Mouse (Mus musculus): ENCODE data around the gene Fam90a1a. TPM values are rescaled to one million over a fixed set of nuclear protein-coding genes. Genes with fewer than 3 reads are reported as not detected.
"Not testable (repeated sequence)": the region's sequence is repeated elsewhere in the genome, so short reads cannot be mapped to it uniquely, and the experiment has no call there.

Fam90a1a gene
- polyA plus RNA-seq (2015; fragmentation: Nextera tagmentation; extraction: Ambion mirVana) = not detected in 2 replicates

GRCm38 (mm10) chr8:21958414-21958813 is at the start of gene Fam90a1a:
Gene Fam90a1a (plus strand): TSS chr8:21958714.
- no peak within 1 kb of the TSS for H3K4me3 ChIP-seq
- H3K27me3 ChIP-seq = no peaks in the 10 kb centered on the region
- 85% methylated on average over 2 of the region's 2 CpGs for WGBS
- no peak within 1 kb of the TSS for H3K27ac ChIP-seq
- no peak for ATAC-seq (ENCODE audit: low FRiP score, low read depth)
- H3K4me2 ChIP-seq (replicated peaks) = no peak within 1 kb of the TSS
- no peaks in the 10 kb centered on the region for H3K36me3 ChIP-seq
- H3K4me1 ChIP-seq = no peaks in the 10 kb centered on the region
- H3K9me3 ChIP-seq = no peaks in the 10 kb centered on the region
- no peak within 1 kb of the TSS for H3K9ac ChIP-seq

DNA sequence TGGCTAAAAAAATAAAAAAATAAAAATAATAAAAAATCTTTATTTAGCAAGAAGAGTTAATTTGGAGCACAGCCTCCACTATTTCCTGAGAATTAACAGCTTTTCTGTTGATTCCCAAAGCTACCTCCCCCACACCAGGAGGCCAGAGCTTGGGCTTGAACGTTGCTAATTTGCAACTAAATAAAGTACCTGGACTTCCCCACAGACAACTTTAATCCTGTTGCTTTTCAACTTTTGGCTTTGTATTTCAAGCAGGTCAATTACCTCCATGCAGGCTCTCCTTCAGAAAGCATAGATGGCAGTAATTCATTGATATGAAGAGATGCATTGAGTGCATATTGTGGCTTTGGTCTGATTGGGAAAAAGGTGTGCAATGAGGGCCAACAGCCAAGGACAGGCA is 46.6 kb upstream of the Fam90a1a start:
- H3K27ac ChIP-seq = no peak overlapping the region
- no peak overlapping the region for H3K9ac ChIP-seq
- no peaks in the 10 kb centered on the region for H3K9me3 ChIP-seq
- no peaks in the 10 kb centered on the region for H3K36me3 ChIP-seq
- H3K4me1 ChIP-seq = peaks cover 2% of the 10 kb centered on the region; the same call in 1 of the 2 replicates
- no peak for ATAC-seq (ENCODE audit: low FRiP score, low read depth)
- no peak overlapping the region for H3K4me3 ChIP-seq
- H3K4me2 ChIP-seq (replicated peaks) = no peak overlapping the region
- no peaks in the 10 kb centered on the region for H3K27me3 ChIP-seq
- 7% methylated on average over 1 of the region's 1 CpGs for WGBS

DNA sequence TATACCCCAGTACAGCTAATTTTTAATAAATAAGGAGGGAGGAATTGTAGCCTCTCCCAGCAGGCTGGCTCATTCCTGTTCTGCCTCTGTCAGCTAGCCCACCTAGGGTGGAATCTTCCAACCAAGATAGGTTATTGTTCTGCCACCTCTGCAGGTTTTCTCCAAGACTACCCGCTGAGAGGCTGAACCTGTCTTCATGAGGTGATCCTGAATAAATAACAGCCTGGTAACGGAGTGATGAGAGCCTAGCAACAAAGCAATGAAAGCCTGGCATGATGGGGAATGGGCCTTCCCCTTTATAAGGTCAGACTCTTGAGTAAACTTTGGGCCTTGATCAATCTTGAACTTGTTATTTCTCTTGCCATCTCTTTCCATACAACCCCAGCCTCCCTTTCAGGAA is 46.0 kb upstream of the Fam90a1a start:
- ATAC-seq (ENCODE audit: low FRiP score, low read depth) = no peak
- WGBS = 33% methylated on average over 2 of the region's 2 CpGs
- Histone ChIP-seq H3K27ac (no peak overlapping the region), H3K36me3 (no peaks in the 10 kb centered on the region), H3K9ac (no peak overlapping the region), H3K4me2 (replicated peaks) (no peak overlapping the region), H3K27me3 (no peaks in the 10 kb centered on the region), H3K4me1 (no peaks in the 10 kb centered on the region), H3K9me3 (no peaks in the 10 kb centered on the region), H3K4me3 (no peak overlapping the region)

GRCm38 (mm10) chr8:21915625-21916024 is 42.9 kb upstream of the Fam90a1a start:
- 81% methylated on average over 3 of the region's 3 CpGs for WGBS
- Histone ChIP-seq H3K36me3 (no peaks in the 10 kb centered on the region), H3K4me1 (no peaks in the 10 kb centered on the region), H3K9ac (no peak overlapping the region), H3K27me3 (no peaks in the 10 kb centered on the region), H3K9me3 (no peaks in the 10 kb centered on the region), H3K4me3 (no peak overlapping the region), H3K4me2 (replicated peaks) (no peak overlapping the region), H3K27ac (no peak overlapping the region)
- ATAC-seq (ENCODE audit: low FRiP score, low read depth) = no peak

- H3K4me1 ChIP-seq = not testable (repeated sequence)
- WGBS = 85% methylated on average over 3 of the region's 3 CpGs
Observed at GRCm38 (mm10) chr8:21930754-21931153, 27.8 kb upstream of the Fam90a1a start.

DNA sequence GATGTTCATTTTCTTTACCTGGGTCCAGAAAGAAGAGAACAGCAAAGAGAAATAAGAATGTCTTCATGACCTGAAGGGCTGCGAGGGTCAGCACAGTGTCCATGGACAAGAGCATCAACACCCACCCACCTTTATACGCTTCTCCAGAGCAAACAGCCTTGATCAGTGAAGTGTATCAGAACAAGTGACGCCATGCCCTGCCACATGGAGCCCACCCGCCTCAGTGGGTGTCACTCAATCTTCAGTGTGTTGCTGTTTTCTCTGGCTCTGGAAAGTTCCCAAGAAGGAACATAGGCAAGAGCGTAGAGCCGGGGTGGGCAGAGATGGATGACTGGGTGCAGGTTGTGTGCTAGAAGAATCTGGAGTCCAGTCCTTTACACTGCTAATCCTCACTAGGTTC is 25.9 kb upstream of the Fam90a1a start, which contains the start of gene Defb15:
Defb15 (minus strand) TSS at position 101 of the 400 bp plus-strand sequence.
- WGBS = 92% methylated on average over 6 of the region's 6 CpGs
- no peak for ATAC-seq (ENCODE audit: low FRiP score, low read depth)
- Histone ChIP-seq H3K27me3 (no peaks in the 10 kb centered on the region), H3K9me3 (no peaks in the 10 kb centered on the region), H3K4me3 (no peak within 1 kb of the TSS), H3K4me1 (no peaks in the 10 kb centered on the region), H3K27ac (no peak within 1 kb of the TSS), H3K36me3 (no peaks in the 10 kb centered on the region), H3K4me2 (replicated peaks) (no peak within 1 kb of the TSS), H3K9ac (no peak within 1 kb of the TSS)

More at GRCm38 (mm10) chr8:21930754-21931153, 27.8 kb upstream of the Fam90a1a start:
- not testable (repeated sequence) for H3K4me3 ChIP-seq; H3K27me3 ChIP-seq; H3K4me2 ChIP-seq (replicated peaks); H3K9me3 ChIP-seq; H3K27ac ChIP-seq; H3K9ac ChIP-seq; H3K36me3 ChIP-seq; ATAC-seq (ENCODE audit: low FRiP score, low read depth)

GRCm38 (mm10) chr8:21938052-21938451 is 20.5 kb upstream of the Fam90a1a start, which contains the start of gene Defb35:
Gene Defb35 (plus strand): TSS chr8:21938352.
- H3K4me2 ChIP-seq (replicated peaks); H3K4me1 ChIP-seq; ATAC-seq (ENCODE audit: low FRiP score, low read depth); H3K4me3 ChIP-seq; H3K27ac ChIP-seq; H3K9ac ChIP-seq; H3K27me3 ChIP-seq; H3K9me3 ChIP-seq; H3K36me3 ChIP-seq: not testable (repeated sequence)
- 80% methylated on average over 4 of the region's 4 CpGs for WGBS

DNA sequence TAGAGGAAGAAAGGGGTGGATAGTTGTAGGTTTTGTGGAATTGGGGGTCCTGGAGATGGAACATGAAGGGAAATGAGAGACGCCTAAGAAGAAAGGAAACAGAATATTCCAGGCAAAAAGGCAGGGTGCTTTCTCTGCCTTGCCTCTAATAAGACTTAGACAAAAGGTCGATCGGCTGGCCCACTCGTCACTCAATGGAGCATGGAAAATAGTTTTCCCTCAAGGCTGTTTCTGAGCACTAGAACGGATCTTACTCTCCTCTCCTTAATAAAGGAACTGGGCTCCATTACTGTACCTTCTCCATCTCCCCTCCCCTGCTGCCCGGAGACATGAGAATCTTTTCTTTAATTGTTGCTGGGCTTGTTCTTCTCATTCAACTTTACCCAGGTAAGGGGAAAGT is 12.1 kb upstream of the Fam90a1a start, which contains the start of gene Defb13:
Defb13 (plus strand) TSS at position 301 of the 400 bp plus-strand sequence.
- ATAC-seq (ENCODE audit: low FRiP score, low read depth) = no peak
- no peaks in the 10 kb centered on the region for H3K36me3 ChIP-seq
- no peak within 1 kb of the TSS for H3K4me2 ChIP-seq (replicated peaks)
- H3K27ac ChIP-seq = no peak within 1 kb of the TSS
- WGBS = 90% methylated on average over 6 of the region's 6 CpGs
- H3K9me3 ChIP-seq = no peaks in the 10 kb centered on the region
- no peaks in the 10 kb centered on the region for H3K4me1 ChIP-seq
- no peaks in the 10 kb centered on the region for H3K27me3 ChIP-seq
- no peak within 1 kb of the TSS for H3K4me3 ChIP-seq
- H3K9ac ChIP-seq = no peak within 1 kb of the TSS

DNA sequence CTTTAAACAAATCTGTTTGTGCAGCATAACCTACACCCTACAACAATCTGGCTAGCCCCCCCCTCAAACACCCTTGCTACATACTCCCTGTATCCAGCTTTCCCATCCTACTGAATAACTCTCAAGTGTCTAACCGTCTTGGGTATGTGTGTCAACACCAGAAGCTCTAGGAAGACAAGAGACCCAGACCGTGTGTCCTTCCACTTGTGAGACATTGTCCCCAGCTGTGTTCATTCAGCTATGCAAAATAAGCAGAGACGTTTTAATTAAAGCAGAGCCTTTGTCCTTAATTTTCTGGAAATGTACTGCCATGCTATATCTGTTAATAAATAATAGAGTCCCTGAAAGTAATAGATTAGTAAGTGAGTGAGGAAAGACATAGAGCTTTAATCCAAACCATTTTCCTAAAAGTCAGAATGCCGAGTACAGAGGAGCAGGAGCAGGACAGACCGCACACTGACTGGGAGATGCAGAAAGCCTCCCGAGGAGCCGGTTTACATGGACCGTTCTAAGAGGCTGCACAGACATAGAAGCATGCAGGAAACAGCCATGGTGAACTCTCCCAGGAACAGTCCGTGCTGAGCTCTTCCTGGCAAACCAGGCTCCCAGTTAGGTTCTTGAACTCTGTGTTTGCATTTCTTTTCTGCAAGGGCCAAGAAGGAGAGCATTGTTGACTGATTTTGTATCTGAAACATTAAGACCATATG is 11.1 kb upstream of the Fam90a1a start:
- no peak overlapping the region for H3K27ac ChIP-seq
- no peak overlapping the region for H3K4me3 ChIP-seq
- H3K27me3 ChIP-seq = no peaks in the 10 kb centered on the region
- no peak overlapping the region for H3K4me2 ChIP-seq (replicated peaks)
- H3K9me3 ChIP-seq = no peaks in the 10 kb centered on the region
- no peaks in the 10 kb centered on the region for H3K36me3 ChIP-seq
- 77% methylated on average over 9 of the region's 9 CpGs for WGBS
- no peaks in the 10 kb centered on the region for H3K4me1 ChIP-seq
- no peak overlapping the region for H3K9ac ChIP-seq
- ATAC-seq (ENCODE audit: low FRiP score, low read depth) = no peak

- Histone ChIP-seq H3K9ac (no peak overlapping the region), H3K4me3 (no peak overlapping the region), H3K9me3 (no peaks in the 10 kb centered on the region), H3K27ac (no peak overlapping the region), H3K36me3 (no peaks in the 10 kb centered on the region), H3K27me3 (no peaks in the 10 kb centered on the region), H3K4me2 (replicated peaks) (no peak overlapping the region), H3K4me1 (no peaks in the 10 kb centered on the region)
- WGBS = 7% methylated on average over 9 of the region's 9 CpGs
- ATAC-seq (ENCODE audit: low FRiP score, low read depth) = no peak
Observed at GRCm38 (mm10) chr8:21955321-21955720, 3.2 kb upstream of the Fam90a1a start.

DNA sequence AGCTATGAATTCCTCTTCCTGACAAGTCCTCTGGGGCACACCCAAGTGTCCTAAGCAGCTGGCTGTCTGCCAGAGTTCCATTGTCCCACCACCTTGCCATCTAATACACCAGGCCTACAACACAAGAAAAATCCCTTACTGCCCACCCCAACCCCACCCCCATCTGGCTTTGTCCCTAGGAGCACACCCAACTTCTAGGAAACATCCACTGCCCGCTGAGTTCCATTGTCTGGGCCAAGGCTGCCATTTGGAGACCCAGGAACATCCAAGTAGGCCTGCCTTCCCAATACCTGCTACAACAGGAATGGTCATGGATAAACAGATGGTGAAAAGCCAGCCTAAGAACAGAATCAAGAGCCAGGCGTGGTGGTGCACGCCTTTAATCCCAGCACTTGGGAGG is 2.2 kb upstream of the Fam90a1a start:
- H3K4me2 ChIP-seq (replicated peaks) = no peak overlapping the region
- H3K27ac ChIP-seq = no peak overlapping the region
- ATAC-seq (ENCODE audit: low FRiP score, low read depth) = no peak
- H3K4me1 ChIP-seq = no peaks in the 10 kb centered on the region
- H3K4me3 ChIP-seq = no peak overlapping the region
- no peak overlapping the region for H3K9ac ChIP-seq
- H3K27me3 ChIP-seq = no peaks in the 10 kb centered on the region
- no peaks in the 10 kb centered on the region for H3K36me3 ChIP-seq
- H3K9me3 ChIP-seq = no peaks in the 10 kb centered on the region
- 79% methylated on average over 3 of the region's 3 CpGs for WGBS

- Histone ChIP-seq H3K4me2 (replicated peaks) (no peak overlapping the region), H3K4me3 (no peak overlapping the region), H3K27me3 (no peaks in the 10 kb centered on the region), H3K9ac (no peak overlapping the region), H3K9me3 (no peaks in the 10 kb centered on the region), H3K27ac (no peak overlapping the region), H3K4me1 (no peaks in the 10 kb centered on the region), H3K36me3 (no peaks in the 10 kb centered on the region)
- WGBS = 68% methylated on average over 1 of the region's 1 CpGs
- ATAC-seq (ENCODE audit: low FRiP score, low read depth) = no peak
Observed at GRCm38 (mm10) chr8:21966646-21967045, 8.1 kb downstream of the Fam90a1a start.

DNA sequence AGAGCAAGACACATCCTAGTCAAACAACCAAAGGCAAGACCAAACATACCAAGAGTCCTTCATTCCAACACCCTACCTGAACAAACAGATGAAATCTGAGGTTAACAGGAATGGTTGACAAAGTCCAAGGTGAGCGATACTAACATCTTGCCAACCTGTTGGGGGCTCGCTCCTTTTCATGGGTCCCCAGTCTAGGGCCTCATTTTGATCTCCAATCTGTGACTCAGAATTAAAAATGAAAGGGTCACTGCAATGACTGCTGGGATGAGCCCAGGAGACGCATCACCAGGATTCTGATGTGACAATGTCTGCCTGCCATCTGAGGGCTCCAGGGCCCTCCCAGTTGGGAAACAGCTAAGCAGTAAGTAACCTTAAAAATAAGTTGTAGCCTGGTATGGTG is 11.0 kb downstream of the Fam90a1a start, which contains the start of gene Ccdc70:
Ccdc70 (plus strand) TSS at position 301 of the 400 bp plus-strand sequence.
- no peak for ATAC-seq (ENCODE audit: low FRiP score, low read depth)
- Histone ChIP-seq H3K9me3 (no peaks in the 10 kb centered on the region), H3K27me3 (no peaks in the 10 kb centered on the region), H3K9ac (no peak within 1 kb of the TSS), H3K27ac (no peak within 1 kb of the TSS), H3K4me3 (no peak within 1 kb of the TSS), H3K4me2 (replicated peaks) (no peak within 1 kb of the TSS), H3K36me3 (no peaks in the 10 kb centered on the region), H3K4me1 (no peaks in the 10 kb centered on the region)
- 89% methylated on average over 3 of the region's 3 CpGs for WGBS

Measured in limb, embryonic 13.5 days (tissue).